Mouse (Mus musculus) midbrain, embryonic 13.5 days (tissue): ENCODE results near the gene Fam117a. TPM values are rescaled to one million over a fixed set of nuclear protein-coding genes. Genes with fewer than 3 reads are reported as not detected.

Source experiments
- ATAC-seq: fragments of 200-750 bp; cut with Nextera tagmentation; 2 replicates; pipeline ENCODE4 v1.8.0; 2017; ENCODE audit warnings: mild to moderate bottlenecking, moderate TSS enrichment, moderate library complexity
- H3K27ac ChIP-seq: fragments of 300-500 bp; sonication (generic); 2 replicates; pipeline ENCODE4 v1.5.1; 2015; ENCODE audit warnings: inconsistent platforms, mild to moderate bottlenecking, moderate library complexity
- H3K27me3 ChIP-seq: fragments of 300-500 bp; sonication (generic); 2 replicates; pipeline ENCODE4 v1.6.1; 2015; ENCODE audit warnings: mild to moderate bottlenecking, inconsistent platforms
- H3K36me3 ChIP-seq: fragments of 300-500 bp; sonication (generic); 2 replicates; pipeline ENCODE4 v1.6.1; 2015; ENCODE audit warnings: mild to moderate bottlenecking, inconsistent platforms
- H3K4me1 ChIP-seq: fragments of 300-500 bp; sonication (generic); replicated peaks from 2 replicates; pipeline ENCODE4 v1.6.1; 2015; ENCODE audit warnings: inconsistent platforms
- H3K4me2 ChIP-seq: fragments of 300-500 bp; sonication (generic); replicated peaks from 2 replicates; pipeline ENCODE4 v1.6.1; 2015; ENCODE audit warnings: moderate library complexity, mild to moderate bottlenecking, inconsistent platforms
- H3K4me3 ChIP-seq: fragments of 300-500 bp; sonication (generic); replicated peaks from 2 replicates; pipeline ENCODE4 v1.5.1; 2015; ENCODE audit warnings: mild to moderate bottlenecking, inconsistent platforms
- H3K9ac ChIP-seq: fragments of 300-500 bp; sonication (generic); replicated peaks from 2 replicates; pipeline ENCODE4 v1.6.1; 2015; ENCODE audit warnings: mild to moderate bottlenecking, inconsistent platforms
- H3K9me3 ChIP-seq: fragments of 300-500 bp; sonication (generic); 2 replicates; pipeline ENCODE4 v1.6.1; 2016; ENCODE audit warnings: mild to moderate bottlenecking, inconsistent platforms
- WGBS: fragments of 180-500 bp; shearing (Covaris S2); methylation state at CpG from one replicate; pipeline ENCODE4 v1.1.7; 2015; 5-methylcytosine and 5-hydroxymethylcytosine counted together
- polyA plus RNA-seq: library from polyadenylated mRNA; unstranded; fragments of >200 nt; fragmentation: Nextera tagmentation; extraction: Ambion mirVana; gene quantifications from 2 replicates; pipeline ENCODE4 v1.2.1, GENCODE M21; 2015

The Fam117a gene
- polyA plus RNA-seq, 1 experiment from 2014 or later: 2.8 TPM

- Histone ChIP-seq H3K4me1 (peaks cover 20% of the 10 kb centered on the region), H3K27ac (peak overlapping the region; percentile 90), H3K36me3 (peaks cover 37% of the 10 kb centered on the region), H3K27me3 (no peaks in the 10 kb centered on the region), H3K4me3 (peak overlapping the region; percentile 69), H3K9ac (peak overlapping the region; percentile 84), H3K9me3 (no peaks in the 10 kb centered on the region), H3K4me2 (peak overlapping the region; percentile 66)
- under 1% methylated on average over 14 of the region's 14 CpGs for WGBS
- peak; percentile 51 for ATAC-seq
Measured at GRCm38 (mm10) chr11:95384973-95385320, 48.1 kb downstream of the Fam117a start.

- ATAC-seq: no peak
- H3K36me3 ChIP-seq: peaks cover 60% of the 10 kb centered on the region
Measured at GRCm38 (mm10) chr11:95387354-95387753, 50.5 kb downstream of the Fam117a start.

GRCm38 (mm10) chr11:95389006-95389405 lies 52.2 kb downstream of the Fam117a start:
- Histone ChIP-seq H3K36me3 (peaks cover 61% of the 10 kb centered on the region), H3K9ac (no peak overlapping the region), H3K4me1 (peaks cover 38% of the 10 kb centered on the region), H3K4me3 (no peak overlapping the region), H3K4me2 (no peak overlapping the region), H3K27me3 (no peaks in the 10 kb centered on the region), H3K9me3 (no peaks in the 10 kb centered on the region), H3K27ac (no peak overlapping the region)
- no peak for ATAC-seq
- WGBS: 79% methylated on average over 3 of the region's 3 CpGs

More at GRCm38 (mm10) chr11:95387354-95387753, 50.5 kb downstream of the Fam117a start:
- H3K4me1 ChIP-seq: peaks cover 28% of the 10 kb centered on the region
- H3K9ac ChIP-seq: no peak overlapping the region
- no peak overlapping the region for H3K4me2 ChIP-seq
- H3K27me3 ChIP-seq: no peaks in the 10 kb centered on the region
- H3K27ac ChIP-seq: no peak overlapping the region
- no peak overlapping the region for H3K4me3 ChIP-seq
- WGBS: 88% methylated on average over 7 of the region's 7 CpGs
- no peaks in the 10 kb centered on the region for H3K9me3 ChIP-seq

- Histone ChIP-seq H3K4me1 (peaks cover 37% of the 10 kb centered on the region), H3K36me3 (peaks cover 61% of the 10 kb centered on the region), H3K9ac (peak overlapping the region; percentile 28; the same call in 1 of the 2 replicates), H3K27ac (no peak overlapping the region), H3K4me3 (no peak overlapping the region), H3K27me3 (no peaks in the 10 kb centered on the region), H3K9me3 (no peaks in the 10 kb centered on the region), H3K4me2 (no peak overlapping the region)
- ATAC-seq: no peak
- 96% methylated on average over 6 of the region's 6 CpGs for WGBS
Measured at GRCm38 (mm10) chr11:95390420-95390819, 53.6 kb downstream of the Fam117a start.

- no peak for ATAC-seq
- Histone ChIP-seq H3K4me2 (no peak overlapping the region), H3K9ac (no peak overlapping the region), H3K4me3 (no peak overlapping the region), H3K27me3 (no peaks in the 10 kb centered on the region), H3K27ac (no peak overlapping the region), H3K9me3 (no peaks in the 10 kb centered on the region), H3K36me3 (peaks cover 61% of the 10 kb centered on the region), H3K4me1 (peaks cover 29% of the 10 kb centered on the region)
- WGBS: 69% methylated on average over 4 of the region's 4 CpGs
Measured at GRCm38 (mm10) chr11:95391201-95391600, 54.4 kb downstream of the Fam117a start.

GRCm38 (mm10) chr11:95391743-95392142 lies 54.9 kb downstream of the Fam117a start:
- peaks cover 4% of the 10 kb centered on the region; the same call in 1 of the 2 replicates for H3K27me3 ChIP-seq
- H3K36me3 ChIP-seq: peaks cover 57% of the 10 kb centered on the region
- WGBS: 80% methylated on average over 5 of the region's 5 CpGs
- no peak overlapping the region for H3K4me3 ChIP-seq
- no peaks in the 10 kb centered on the region for H3K9me3 ChIP-seq
- no peak for ATAC-seq
- H3K27ac ChIP-seq: no peak overlapping the region; the same call in 1 of the 2 replicates
- no peak overlapping the region for H3K4me2 ChIP-seq
- no peak overlapping the region for H3K9ac ChIP-seq
- peaks cover 24% of the 10 kb centered on the region for H3K4me1 ChIP-seq

GRCm38 (mm10) chr11:95392223-95392667 lies 55.4 kb downstream of the Fam117a start:
- Histone ChIP-seq H3K27ac (no peak overlapping the region; the same call in 1 of the 2 replicates), H3K9ac (no peak overlapping the region), H3K4me1 (peaks cover 19% of the 10 kb centered on the region), H3K36me3 (peaks cover 52% of the 10 kb centered on the region), H3K4me3 (no peak overlapping the region), H3K9me3 (no peaks in the 10 kb centered on the region), H3K27me3 (peaks cover 8% of the 10 kb centered on the region; the same call in 1 of the 2 replicates), H3K4me2 (no peak overlapping the region)
- ATAC-seq: peak; percentile 53; the same call in 1 of the 2 replicates
- 49% methylated on average over 7 of the region's 7 CpGs for WGBS

GRCm38 (mm10) chr11:95392708-95393499 lies 56.1 kb downstream of the Fam117a start:
- H3K36me3 ChIP-seq: peaks cover 45% of the 10 kb centered on the region
- ATAC-seq: no peak

GRCm38 (mm10) chr11:95393500-95393816 lies 56.6 kb downstream of the Fam117a start:
- Histone ChIP-seq H3K36me3 (peaks cover 40% of the 10 kb centered on the region), H3K27ac (no peak overlapping the region), H3K4me2 (no peak overlapping the region), H3K9ac (no peak overlapping the region), H3K9me3 (no peaks in the 10 kb centered on the region), H3K4me1 (peaks cover 24% of the 10 kb centered on the region), H3K4me3 (no peak overlapping the region), H3K27me3 (peaks cover 12% of the 10 kb centered on the region; the same call in 1 of the 2 replicates)
- 32% methylated on average over 5 of the region's 5 CpGs for WGBS
- ATAC-seq: no peak

More at GRCm38 (mm10) chr11:95392708-95393499, 56.1 kb downstream of the Fam117a start:
- Histone ChIP-seq H3K9ac (no peak overlapping the region), H3K4me3 (no peak overlapping the region), H3K4me1 (peaks cover 18% of the 10 kb centered on the region), H3K27ac (no peak overlapping the region), H3K4me2 (no peak overlapping the region), H3K9me3 (no peaks in the 10 kb centered on the region), H3K27me3 (peaks cover 8% of the 10 kb centered on the region; the same call in 1 of the 2 replicates)
- 79% methylated on average over 11 of the region's 11 CpGs for WGBS

GRCm38 (mm10) chr11:95394112-95394511 lies 57.3 kb downstream of the Fam117a start:
- Histone ChIP-seq H3K4me3 (no peak overlapping the region), H3K36me3 (peaks cover 33% of the 10 kb centered on the region), H3K9me3 (no peaks in the 10 kb centered on the region), H3K27me3 (peaks cover 16% of the 10 kb centered on the region; the same call in 1 of the 2 replicates), H3K4me2 (no peak overlapping the region), H3K27ac (no peak overlapping the region), H3K9ac (no peak overlapping the region), H3K4me1 (peaks cover 24% of the 10 kb centered on the region)
- WGBS: 63% methylated on average over 5 of the region's 5 CpGs
- no peak for ATAC-seq

- H3K4me1 ChIP-seq: peaks cover 29% of the 10 kb centered on the region
- peaks cover 19% of the 10 kb centered on the region; the same call in 1 of the 2 replicates for H3K27me3 ChIP-seq
- 65% methylated on average over 1 of the region's 1 CpGs for WGBS
- H3K36me3 ChIP-seq: peaks cover 10% of the 10 kb centered on the region
- no peak overlapping the region for H3K27ac ChIP-seq
- no peak for ATAC-seq
- H3K4me2 ChIP-seq: no peak overlapping the region
- no peak overlapping the region for H3K9ac ChIP-seq
- no peak overlapping the region for H3K4me3 ChIP-seq
- H3K9me3 ChIP-seq: no peaks in the 10 kb centered on the region
Measured at GRCm38 (mm10) chr11:95396548-95396947, 59.7 kb downstream of the Fam117a start.
